Mouse (Mus musculus) megakaryocyte, embryonic 14.5 days (primary cell): ENCODE results near the gene Sult2b1.

ENCODE experiments used
- FLI1 ChIP-seq: IDR thresholded peaks from 2 replicates; pipeline ENCODE4 v1.6.1; 2012; ENCODE audit warnings: low read length, inconsistent platforms, mixed read lengths
- GATA1 ChIP-seq: IDR thresholded peaks from 3 replicates; pipeline ENCODE4 v1.6.1; 2012; ENCODE audit warnings: mixed read lengths, low read length, inconsistent platforms, borderline replicate concordance

GRCm38 (mm10) chr7:45783511-45784091 lies 868 bp downstream of the Sult2b1 start, which contains the start of gene Lmtk3:
- TF ChIP-seq FLI1 (no peak), GATA1 (no peak)
